Mouse (Mus musculus): ENCODE data around the gene Ctso.

DNA sequence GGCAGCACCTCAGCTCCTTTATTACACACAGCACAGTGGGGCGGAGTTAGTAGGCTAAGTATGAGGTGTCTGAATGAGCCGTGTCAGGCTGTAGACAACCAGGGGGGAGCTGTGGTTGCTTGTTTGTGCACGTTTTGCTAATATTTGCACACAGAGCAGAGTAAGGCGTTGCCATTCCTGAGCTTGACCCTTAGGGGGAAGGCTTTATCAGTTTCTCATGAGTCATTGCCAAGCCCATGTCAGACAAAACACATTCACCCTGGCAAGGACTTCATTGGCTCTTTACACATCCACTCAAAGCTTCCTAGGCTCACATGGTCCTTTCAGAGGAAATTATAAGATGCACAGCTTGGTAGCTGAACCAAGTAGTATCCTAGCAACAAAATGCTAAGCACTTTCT lies 9.5 kb upstream of the Ctso start:
- TF ChIP-seq CTCF (IDR thresholded peaks at IDR 0.05; ENCODE audit: low read depth), result no peak
- no peak for TF ChIP-seq EP300 (IDR thresholded peaks at IDR 0.05; ENCODE audit: low read depth)
